Mouse (Mus musculus) adrenal gland, postnatal 0 days (tissue): ENCODE measurements around the gene Rims3. TPM values are rescaled to one million over a fixed set of nuclear protein-coding genes. Genes with fewer than 3 reads are reported as not detected.

ENCODE experiments used
- microRNA-seq: library from miRNA; unstranded; fragments of <30 nt; microRNA quantifications from one replicate; pipeline ENCODE4, GENCODE M21; 2016; ENCODE audit warnings: borderline replicate concordance; ENCODE audit not compliant: insufficient number of aligned reads
- polyA plus RNA-seq: library from polyadenylated mRNA; unstranded; fragments of >200 nt; fragmentation: Nextera tagmentation; extraction: Ambion mirVana; gene quantifications from 2 replicates; pipeline ENCODE4 v1.2.1, GENCODE M21; 2015

Rims3 gene
- 4.7 and 6.2 TPM in 2 replicates for polyA plus RNA-seq

DNA sequence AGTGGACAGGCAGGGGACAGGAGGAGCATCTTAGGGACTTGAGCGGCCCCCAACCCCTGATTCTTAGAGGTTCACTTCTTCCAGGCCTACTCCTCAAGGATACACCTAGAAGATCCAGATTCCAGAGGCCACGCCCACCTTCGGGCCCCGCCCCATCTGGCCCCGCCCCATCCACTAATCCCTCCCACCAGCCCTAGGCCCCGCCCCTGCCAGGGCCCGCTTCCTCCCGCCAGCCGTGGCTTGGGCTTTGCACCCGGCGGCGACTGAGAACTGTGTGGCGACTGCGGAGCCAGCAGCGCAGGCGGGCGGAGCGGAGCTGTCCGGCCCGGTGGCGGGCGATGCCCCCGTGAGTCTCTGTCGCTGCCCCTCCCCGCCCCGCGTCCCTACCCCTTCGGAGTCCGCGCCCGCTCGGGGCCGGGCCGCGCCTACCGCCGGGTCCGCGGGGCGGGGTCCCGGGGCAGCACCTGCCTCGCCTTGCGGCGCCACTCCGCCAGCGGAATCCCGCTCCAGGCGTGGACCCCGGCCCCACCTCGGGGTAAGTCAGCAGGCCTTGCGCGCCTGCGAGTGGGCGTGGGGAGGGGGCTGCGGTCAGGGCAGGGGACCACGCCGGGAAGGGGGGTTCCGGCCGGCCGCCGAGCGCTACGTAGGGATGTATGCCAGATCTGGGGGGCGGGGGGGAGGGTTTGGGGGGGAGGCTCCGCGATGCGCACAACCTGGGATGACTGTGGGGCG lies at the start of gene Rims3:
Rims3 (plus strand) TSS at position 229 of the 732 bp plus-strand sequence.

DNA sequence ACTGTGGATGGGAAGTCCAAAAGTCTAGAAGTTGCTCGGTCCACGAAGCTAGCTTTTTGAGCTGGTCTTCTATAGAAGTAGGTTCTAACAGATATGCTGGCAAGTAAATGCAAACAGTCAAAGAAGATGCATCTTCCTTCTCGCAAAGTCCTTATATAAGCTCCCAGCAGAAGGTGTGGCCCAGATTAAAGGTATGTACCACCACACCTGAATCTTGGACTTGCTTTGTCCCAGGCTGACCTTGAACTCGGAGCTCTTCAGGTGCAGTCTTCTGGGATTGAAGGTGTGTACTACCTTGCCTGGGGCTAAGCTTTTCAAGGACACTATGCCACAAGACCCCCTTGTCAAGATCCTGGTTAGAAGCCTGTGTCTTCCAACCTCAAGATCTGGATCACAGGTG lies 23.1 kb upstream of the Rims3 start, which contains the start of gene Nfyc:
Nfyc (minus strand) TSS at position 101 of the 400 bp plus-strand sequence.

DNA sequence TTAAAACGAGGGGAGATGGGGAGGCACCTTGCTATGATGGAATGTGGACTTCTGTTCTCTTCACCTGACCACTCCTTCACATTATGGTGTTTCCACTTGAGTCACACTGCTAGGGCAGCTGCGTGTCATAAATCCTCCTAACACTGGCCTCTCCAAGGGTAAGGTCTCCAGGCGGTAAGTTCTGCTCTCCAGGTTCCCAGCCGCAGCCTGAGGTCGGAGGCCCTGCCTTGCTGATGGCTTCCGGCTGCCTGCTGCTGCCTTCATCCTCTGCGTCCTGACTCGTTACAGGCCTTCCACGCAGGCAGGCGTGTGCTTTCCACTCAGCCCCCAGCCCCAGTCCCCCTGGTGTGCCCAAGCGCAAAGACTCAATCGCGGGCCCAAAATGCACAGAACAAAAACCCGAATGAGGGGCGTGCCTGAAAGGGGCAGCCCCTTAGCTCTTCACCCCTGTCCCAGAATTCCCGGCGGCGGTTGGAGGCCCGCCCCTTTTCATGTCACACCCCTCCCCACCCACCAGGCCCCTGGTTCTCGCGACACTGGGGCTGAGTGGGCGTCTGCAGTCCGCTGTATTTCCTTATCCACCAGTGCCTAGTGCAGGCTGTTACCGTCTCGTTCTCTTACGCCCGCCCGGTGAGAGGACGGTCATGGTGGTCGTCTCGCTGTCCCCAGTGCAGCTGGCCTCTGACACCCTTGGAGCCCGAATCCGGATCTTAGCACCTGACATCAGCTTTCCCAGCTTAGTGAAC lies 70.1 kb downstream of the Rims3 start, which contains the start of gene Exo5:
Exo5 (minus strand) TSS at position 464 of the 746 bp plus-strand sequence.

Small RNAs within 50 kb of the gene (microRNA-seq; reads per million reads assigned to microRNA genes)
- gene Gm23936, result not detected

Other genes with a start within 250 kb of the Rims3 start
- 5.8 and 15.0 TPM in 2 replicates for gene Cited4, start 188.2 kb upstream of the Rims3 start, polyA plus RNA-seq
- gene Kcnq4, start 106.2 kb upstream of the Rims3 start, polyA plus RNA-seq, result 2.5 and 4.0 TPM in 2 replicates
- gene Nfyc, start 23.2 kb upstream of the Rims3 start, polyA plus RNA-seq, result 45.7 and 52.4 TPM in 2 replicates
- 12.3 and 14.0 TPM in 2 replicates for gene Exo5, start 70.2 kb downstream of the Rims3 start, polyA plus RNA-seq
- gene Zfp69, start 96.9 kb downstream of the Rims3 start, polyA plus RNA-seq, result 3.1 and 3.3 TPM in 2 replicates
- gene Smap2, start 162.4 kb downstream of the Rims3 start, polyA plus RNA-seq, result 15.4 and 15.9 TPM in 2 replicates
- 5.8 and 7.3 TPM in 2 replicates for gene Col9a2, start 184.6 kb downstream of the Rims3 start, polyA plus RNA-seq
- gene Zmpste24, start 243.4 kb downstream of the Rims3 start, polyA plus RNA-seq, result 23.2 and 33.0 TPM in 2 replicates